9 mouse cellular contexts compared by ENCODE assay signal in the genomic region with DNA sequence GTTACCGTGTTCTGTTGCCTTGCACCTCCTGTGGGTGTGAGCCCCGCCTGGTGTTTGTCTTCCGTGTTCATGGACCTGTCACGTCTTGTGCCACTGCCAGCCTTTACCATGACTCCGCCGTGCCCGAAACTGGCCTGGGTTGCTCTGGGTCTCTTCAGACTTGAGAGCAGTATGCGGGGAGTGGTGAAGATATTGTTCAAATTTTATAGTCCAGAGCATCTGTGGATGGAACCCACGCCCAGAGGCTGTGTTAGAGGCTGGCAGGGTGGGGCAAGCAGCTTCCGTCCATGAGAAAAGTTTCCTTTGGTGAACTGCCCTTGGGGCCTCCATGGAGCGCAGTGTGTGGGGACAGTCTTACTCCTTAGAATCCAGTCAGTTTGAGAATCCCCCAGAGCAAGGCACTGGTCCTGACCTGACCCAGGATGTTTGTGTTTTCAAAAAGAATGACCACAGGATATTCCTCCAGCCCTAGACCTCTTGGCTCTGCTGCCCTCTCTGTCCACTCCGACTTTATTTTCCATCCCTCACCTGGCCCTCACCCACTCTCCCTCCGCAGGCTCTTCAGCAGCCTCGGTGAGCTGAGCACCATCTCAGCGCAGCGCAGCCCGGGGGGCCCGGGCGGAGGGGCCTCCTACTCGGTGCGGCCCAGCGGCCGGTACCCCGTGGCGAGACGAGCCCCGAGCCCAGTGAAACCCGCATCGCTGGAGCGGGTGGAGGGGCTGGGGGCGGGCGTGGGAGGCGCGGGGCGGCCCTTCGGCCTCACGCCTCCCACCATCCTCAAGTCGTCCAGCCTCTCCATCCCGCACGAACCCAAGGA. TPM values are rescaled to one million over a fixed set of nuclear protein-coding genes. Genes with fewer than 3 reads are reported as not detected.
DNase-seq lines count a peak whose midpoint lies in the region; ATAC-seq lines count a peak whose summit lies in the region.
"Had no signal": no experiment of that assay in that cellular context is flagged by ENCODE, and none has a peak within 500 bp of the region (broad histone marks: within the 10 kb centered on the region; RNA-seq: fewer than 3 reads in every experiment).

No protein-coding gene starts in this region.

- no peak overlapping the region for H3K9ac ChIP-seq in lung, embryonic 15.5 days
- H3K9ac ChIP-seq in intestine, embryonic 16.5 days (ENCODE audit: low read depth, low read length), result no peak overlapping the region
- no peak overlapping the region for H3K9ac ChIP-seq in stomach, embryonic 14.5 days (replicated peaks; ENCODE audit: low read depth, low read length)
- H3K9ac ChIP-seq: liver, embryonic 14.5 days had no signal

- no peak for ATAC-seq in lung, embryonic 15.5 days (ENCODE audit: borderline replicate concordance, extremely low read depth, low FRiP score, low TSS enrichment)
- ATAC-seq in intestine, embryonic 16.5 days, result peak; percentile 30; the same call in 1 of the 2 replicates
- ATAC-seq in stomach, embryonic 14.5 days (ENCODE audit: insufficient number of reproducible peaks, insufficient read depth, low FRiP score, low read depth), result no peak; the same call in 1 of the 2 replicates

- H3K4me2 ChIP-seq in lung, embryonic 15.5 days, result peak overlapping the region; percentile 42
- peak overlapping the region; percentile 40 for H3K4me2 ChIP-seq in intestine, embryonic 16.5 days (ENCODE audit: low read depth, low read length)
- H3K4me2 ChIP-seq in stomach, embryonic 14.5 days (replicated peaks; ENCODE audit: low read depth, low read length), result peak overlapping the region; percentile 49

- H3K4me3 ChIP-seq in lung, embryonic 15.5 days, result peak overlapping the region; percentile 5; the same call in 1 of the 2 replicates
- peak overlapping the region; percentile 12 for H3K4me3 ChIP-seq in intestine, embryonic 16.5 days (ENCODE audit: low read length)
- H3K4me3 ChIP-seq in stomach, embryonic 14.5 days (ENCODE audit: low read depth, low read length), result peak overlapping the region; percentile 20

- H3K36me3 ChIP-seq in lung, embryonic 15.5 days, result no peaks in the 10 kb centered on the region
- no peaks in the 10 kb centered on the region for H3K36me3 ChIP-seq in intestine, embryonic 16.5 days (ENCODE audit: control insufficient read depth, insufficient read depth, low read length)
- no peaks in the 10 kb centered on the region for H3K36me3 ChIP-seq in stomach, embryonic 14.5 days (ENCODE audit: control insufficient read depth, insufficient read depth, low read length)

- peaks cover 25% of the 10 kb centered on the region for H3K4me1 ChIP-seq in lung, embryonic 15.5 days
- H3K4me1 ChIP-seq in intestine, embryonic 16.5 days (ENCODE audit: control insufficient read depth, insufficient read depth, low read length), result peaks cover 13% of the 10 kb centered on the region; the same call in 1 of the 2 replicates
- H3K4me1 ChIP-seq in stomach, embryonic 14.5 days (ENCODE audit: control insufficient read depth, insufficient read depth, low read length), result peaks cover 9% of the 10 kb centered on the region; the same call in 1 of the 2 replicates

- H3K9me3 ChIP-seq in lung, embryonic 15.5 days, result no peaks in the 10 kb centered on the region
- no peaks in the 10 kb centered on the region for H3K9me3 ChIP-seq in intestine, embryonic 16.5 days (ENCODE audit: control insufficient read depth, low read length)
- no peaks in the 10 kb centered on the region for H3K9me3 ChIP-seq in stomach, embryonic 14.5 days (ENCODE audit: control insufficient read depth, low read depth, low read length)

- 19% methylated on average over 40 of the region's 40 CpGs for WGBS in lung, embryonic 15.5 days
- WGBS in intestine, embryonic 16.5 days, result 12% methylated on average over 36 of the region's 40 CpGs
- WGBS in stomach, embryonic 14.5 days, result 13% methylated on average over 36 of the region's 40 CpGs

- DNase-seq in cerebellum, adult 11-12 months, result peak; percentile 49
- DNase-seq in cerebellum, adult 9-10 months, result no peak
- DNase-seq in lung, postnatal 36 days, result no peak
- no peak for DNase-seq in spleen, postnatal 10 days (ENCODE audit: low spot score in 2 of 2)
- no peak for DNase-seq in ovary, adult 18-20 months (ENCODE audit: low spot score)

- peaks cover 35% of the 10 kb centered on the region for H3K27me3 ChIP-seq in lung, embryonic 15.5 days
- H3K27me3 ChIP-seq in intestine, embryonic 16.5 days (replicated peaks; ENCODE audit: control insufficient read depth, insufficient read depth, low read length), result peaks cover 21% of the 10 kb centered on the region
- peaks cover 17% of the 10 kb centered on the region for H3K27me3 ChIP-seq in stomach, embryonic 14.5 days (ENCODE audit: control insufficient read depth, insufficient read depth, low read length)

- no peak overlapping the region for H3K27ac ChIP-seq in lung, embryonic 15.5 days
- no peak overlapping the region for H3K27ac ChIP-seq in intestine, embryonic 16.5 days (ENCODE audit: low read length)
- H3K27ac ChIP-seq in stomach, embryonic 14.5 days (ENCODE audit: low read length), result no peak overlapping the region; the same call in 1 of the 2 replicates
- H3K27ac ChIP-seq: liver, embryonic 14.5 days had no signal

RNA-seq across cellular contexts. Expression of a gene that starts 10.7 kb away (rescaled TPM):
- polyA plus RNA-seq in lung, embryonic 15.5 days (2015; fragmentation: Nextera tagmentation; extraction: Ambion mirVana), result 0.10 and 0.20 TPM in 2 replicates
- polyA plus RNA-seq in intestine, embryonic 16.5 days (2015; fragmentation: Nextera tagmentation; extraction: Ambion mirVana), result 0.11 and 0.13 TPM in 2 replicates
- 0.27 and 0.64 TPM in 2 replicates for polyA plus RNA-seq in stomach, embryonic 14.5 days (2014; fragmentation: Nextera tagmentation; extraction: Ambion mirVana)

RNA-seq across cellular contexts. Expression of a gene that starts 34.3 kb away (rescaled TPM):
- polyA plus RNA-seq in lung, embryonic 15.5 days (2015; fragmentation: Nextera tagmentation; extraction: Ambion mirVana), result 45.9 and 46.2 TPM in 2 replicates
- 23.4 and 24.1 TPM in 2 replicates for polyA plus RNA-seq in intestine, embryonic 16.5 days (2015; fragmentation: Nextera tagmentation; extraction: Ambion mirVana)
- 52.6 and 52.8 TPM in 2 replicates for polyA plus RNA-seq in stomach, embryonic 14.5 days (2014; fragmentation: Nextera tagmentation; extraction: Ambion mirVana)

RNA-seq across cellular contexts. Expression of a gene that starts 58.0 kb away (rescaled TPM):
- 2.5 and 2.8 TPM in 2 replicates for polyA plus RNA-seq in lung, embryonic 15.5 days (2015; fragmentation: Nextera tagmentation; extraction: Ambion mirVana)
- 0.70 and 0.80 TPM in 2 replicates for polyA plus RNA-seq in intestine, embryonic 16.5 days (2015; fragmentation: Nextera tagmentation; extraction: Ambion mirVana)
- polyA plus RNA-seq in stomach, embryonic 14.5 days (2014; fragmentation: Nextera tagmentation; extraction: Ambion mirVana), result 2.4 and 2.8 TPM in 2 replicates
